Mouse (Mus musculus) ES-Bruce4 (cell line): ENCODE data around the gene Fam83g.

Experiments
- CTCF ChIP-seq: IDR thresholded peaks from one replicate; pipeline ENCODE4 v1.8.1; 2011; ENCODE audit warnings: low read depth, low read length
- EP300 ChIP-seq: IDR thresholded peaks from 2 replicates; pipeline ENCODE4 v1.6.1; 2011; ENCODE audit warnings: low read depth, low read length; ENCODE audit not compliant: insufficient read depth
- POLR2A ChIP-seq: IDR thresholded peaks from one replicate; pipeline ENCODE4 v1.8.1; 2011; ENCODE audit warnings: low read length; ENCODE audit not compliant: insufficient read depth

- TF ChIP-seq POLR2A (no peak), CTCF (no peak), EP300 (no peak)
These were observed 35.9 kb downstream of the Fam83g start for GRCm38 (mm10) chr11:61719826-61720225.
